Mouse (Mus musculus): ENCODE measurements at regions not wholly inside any gene's neighbourhood (a gene's known extent, or its start where the extent isn't known, plus 50 kb on each side); places are given as distances from the start of the nearest gene placed in this dataset.

GRCm38 (mm10) chr15:25486158-25486557 lies 72.6 kb upstream of the Basp1 start:
- TF ChIP-seq CTCF (IDR thresholded peaks at IDR 0.05; ENCODE audit: low read depth, low read length) = peak; percentile 47
- TF ChIP-seq POLR2A (IDR thresholded peaks at IDR 0.05; ENCODE audit: extremely low read depth, insufficient read depth, low read length) = no peak
